Mouse (Mus musculus) small intestine, adult 2 months (tissue): ENCODE measurements around the gene Gsap.

Experiments used
- CTCF ChIP-seq: fragments of 200-500 bp; IDR thresholded peaks from 2 replicates; pipeline ENCODE4 v1.5.1; 2012; ENCODE audit warnings: low read depth, mild to moderate bottlenecking, control low read depth, inconsistent platforms, low read length, moderate library complexity, mixed read lengths; ENCODE audit not compliant: insufficient replicate concordance, insufficient read length; ENCODE audit errors: extremely low read depth
- POLR2A ChIP-seq: fragments of 200-500 bp; IDR thresholded peaks from 2 replicates; pipeline ENCODE4 v1.6.1; 2012; ENCODE audit warnings: low read depth, mild to moderate bottlenecking, control low read depth, inconsistent platforms, low read length, moderate library complexity

DNA sequence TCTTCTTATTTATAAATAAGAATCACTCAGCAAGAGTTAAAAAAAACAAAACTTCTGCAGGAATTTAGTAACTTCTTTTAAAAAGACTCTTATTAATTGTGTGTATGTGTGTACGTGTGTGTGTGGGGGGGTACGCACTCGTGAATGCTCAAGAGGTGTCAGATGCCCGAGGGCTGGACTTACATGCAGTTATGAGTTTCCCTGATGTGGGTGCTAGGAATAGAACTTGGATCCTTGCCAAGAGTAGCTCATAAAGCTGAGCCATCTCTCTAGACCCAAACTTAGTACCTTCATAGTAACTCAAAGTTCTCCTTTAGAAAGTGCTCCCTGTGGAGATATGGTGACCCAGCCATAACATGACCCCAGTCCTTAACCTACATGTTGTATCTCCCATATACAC, 20.0 kb downstream of the Gsap start:
- no peak for TF ChIP-seq CTCF
- TF ChIP-seq POLR2A, result no peak
